Mouse (Mus musculus): Measurements from ENCODE around the gene Ildr2.
A peak's percentile ranks its signal among the peaks of the same experiment; 100 is the strongest.

Gene Ildr2

GRCm38 (mm10) chr1:166283451-166283850 lies 29.5 kb downstream of the Ildr2 start:
- no peak for DNase-seq (ENCODE audit: low read depth, low spot score)

- no peak for DNase-seq (ENCODE audit: low read depth, low spot score)
Measured at GRCm38 (mm10) chr1:166284390-166284789, 30.5 kb downstream of the Ildr2 start.

DNA sequence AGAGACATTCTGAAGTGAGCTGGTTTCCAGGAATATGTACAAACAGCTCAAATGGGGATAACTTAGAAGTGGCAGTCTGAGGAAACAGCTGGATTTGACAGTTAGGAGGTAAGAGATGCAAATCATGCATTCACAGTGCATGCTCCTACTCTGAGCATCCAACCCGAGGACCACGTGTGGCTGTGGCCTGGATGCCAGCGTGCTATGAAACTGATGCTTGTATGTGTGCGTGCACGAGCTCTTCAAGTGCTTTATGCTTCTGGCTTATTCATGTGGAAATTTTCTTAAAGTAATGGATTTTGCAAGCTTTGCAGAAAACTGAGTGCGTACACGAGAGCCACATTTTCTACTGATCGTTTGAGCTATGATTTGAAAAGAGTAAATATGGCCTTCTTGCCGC lies 32.3 kb downstream of the Ildr2 start:
- DNase-seq (ENCODE audit: low read depth, low spot score): no peak

DNA sequence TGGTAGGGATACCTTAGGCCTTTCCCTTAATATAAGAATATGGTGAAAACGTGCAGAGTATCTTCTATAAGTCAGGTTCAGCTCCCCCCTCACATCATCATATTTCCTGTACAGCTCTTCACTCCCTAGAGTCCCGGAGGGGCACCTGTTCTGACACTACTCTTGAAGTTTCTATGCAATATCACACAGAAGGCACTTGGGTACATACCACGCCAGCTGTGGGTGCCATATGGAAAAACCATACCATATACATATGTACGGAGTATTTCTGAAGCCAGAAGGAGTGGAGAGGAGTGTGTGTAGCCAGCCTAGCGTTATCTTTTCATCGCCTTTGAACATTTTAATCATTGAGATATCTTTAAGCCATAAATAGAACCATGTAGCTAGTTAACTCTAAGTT lies 36.6 kb downstream of the Ildr2 start:
- no peak for DNase-seq (ENCODE audit: low read depth, low spot score)

GRCm38 (mm10) chr1:166293086-166293485 lies 39.1 kb downstream of the Ildr2 start:
- no peak for DNase-seq (ENCODE audit: low read depth, low spot score)

DNA sequence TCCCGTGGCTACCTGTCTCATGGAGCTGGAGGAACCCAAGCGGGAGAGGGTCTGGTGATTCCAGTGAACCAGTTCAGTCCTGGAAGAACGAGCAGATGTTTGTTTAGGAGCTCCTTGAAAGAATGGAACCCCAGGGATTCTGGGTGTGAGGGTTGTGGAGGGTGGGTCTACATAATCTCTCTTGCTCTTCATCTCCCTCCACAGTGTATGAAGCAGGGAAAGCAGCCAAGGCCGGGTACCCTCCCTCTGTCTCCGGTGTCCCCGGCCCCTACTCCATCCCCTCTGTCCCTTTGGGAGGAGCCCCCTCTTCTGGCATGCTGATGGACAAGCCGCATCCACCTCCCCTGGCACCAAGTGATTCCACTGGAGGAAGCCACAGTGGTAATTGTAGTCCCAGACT lies 41.6 kb downstream of the Ildr2 start:
- DNase-seq (ENCODE audit: low read depth, low spot score): no peak

DNA sequence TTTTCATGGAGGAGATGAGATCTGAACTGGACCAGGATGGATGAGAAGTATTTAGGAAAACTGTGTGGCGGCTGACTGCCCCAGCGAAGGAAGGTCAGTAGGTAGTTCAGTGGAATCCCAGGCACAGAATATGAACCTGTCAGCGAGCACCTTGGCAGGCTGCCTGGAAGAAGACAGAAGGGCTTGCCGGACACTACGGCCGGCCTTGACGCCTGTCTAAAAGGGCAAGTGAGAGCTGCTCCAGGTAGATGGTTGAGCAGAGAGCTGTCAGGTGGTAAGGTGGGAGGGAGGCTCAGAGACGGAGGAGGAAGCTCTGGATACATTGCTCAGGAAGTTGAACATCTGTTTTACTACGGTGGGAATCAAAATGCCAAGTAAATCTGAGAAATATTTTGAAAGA lies 42.4 kb downstream of the Ildr2 start:
- no peak for DNase-seq (ENCODE audit: low read depth, low spot score)

DNA sequence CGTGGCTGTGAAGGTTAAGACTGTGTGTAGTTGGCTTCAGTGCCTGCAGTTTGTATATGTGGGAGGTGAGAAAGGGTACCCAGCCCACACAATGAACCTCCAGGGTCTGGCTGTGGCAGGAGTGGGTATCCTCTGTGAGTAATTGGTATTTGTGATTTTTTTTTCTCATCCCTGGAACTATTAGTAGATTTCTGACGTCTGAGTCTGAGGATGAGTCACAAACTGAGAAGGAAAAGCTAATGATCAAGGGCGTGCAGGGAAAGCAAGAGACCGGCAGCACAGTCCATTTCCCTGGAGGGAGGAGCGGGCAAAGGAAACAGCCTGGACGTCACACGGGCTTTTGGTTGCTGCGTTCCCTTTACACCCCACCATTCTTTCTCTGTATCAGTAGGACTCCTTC lies 43.0 kb downstream of the Ildr2 start:
- DNase-seq (ENCODE audit: low read depth, low spot score): no peak

DNA sequence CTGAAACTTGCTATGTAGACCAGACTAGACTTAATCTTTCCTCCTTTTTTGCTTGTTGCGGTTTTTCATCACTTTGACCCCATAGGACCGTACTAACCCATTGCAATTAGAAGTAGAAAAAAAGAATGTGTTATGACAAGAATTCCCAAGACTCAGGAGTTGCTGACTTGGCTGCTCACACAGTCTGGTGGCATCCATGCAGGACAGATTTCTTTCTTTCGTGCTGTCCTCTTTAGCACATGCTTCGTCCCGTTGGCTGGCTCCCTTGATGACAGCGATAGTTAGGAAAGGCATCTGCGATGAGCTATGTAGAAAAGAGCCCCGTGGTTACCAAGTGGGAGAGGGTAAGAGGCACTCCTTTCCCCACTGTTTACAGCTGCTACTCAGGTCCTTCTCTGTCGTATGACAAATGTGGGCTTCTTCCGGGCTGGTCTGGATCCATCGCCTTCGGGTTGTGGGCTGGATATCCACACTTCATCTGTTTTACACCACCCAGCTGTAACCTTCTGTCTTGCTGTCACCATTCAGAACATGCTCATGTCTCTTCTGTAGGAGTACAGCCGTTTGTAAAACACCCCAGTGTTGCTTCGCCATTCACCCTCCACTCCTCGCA lies 43.7 kb downstream of the Ildr2 start:
- DNase-seq (ENCODE audit: low read depth, low spot score): no peak

DNA sequence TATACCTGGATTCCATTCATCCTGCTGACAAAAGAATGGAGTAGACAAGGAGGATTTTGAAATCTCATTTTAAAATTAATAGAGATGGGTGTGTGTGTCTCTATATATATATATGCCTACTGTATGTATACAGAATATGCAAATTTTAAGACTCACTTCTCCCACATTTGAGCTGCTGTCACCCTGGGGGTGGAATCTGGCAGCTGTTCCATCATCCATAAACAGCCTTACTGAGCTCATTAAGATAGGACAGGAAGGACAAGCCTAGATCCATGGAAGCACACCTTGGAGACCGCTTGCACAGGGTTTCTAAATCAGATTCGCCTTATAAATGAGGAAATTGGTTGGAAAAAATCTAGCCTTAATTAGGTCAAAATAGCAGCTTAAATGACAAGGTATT lies 44.9 kb downstream of the Ildr2 start:
- DNase-seq (ENCODE audit: low read depth, low spot score): no peak

- no peak for DNase-seq (ENCODE audit: low read depth, low spot score)
Measured at GRCm38 (mm10) chr1:166299821-166300220, 45.9 kb downstream of the Ildr2 start.

GRCm38 (mm10) chr1:166300526-166300925 lies 46.6 kb downstream of the Ildr2 start:
- DNase-seq (ENCODE audit: low read depth, low spot score): peak; percentile 71

- peak; percentile 40 for DNase-seq (ENCODE audit: low read depth, low spot score)
Measured at GRCm38 (mm10) chr1:166304352-166305240, 50.7 kb downstream of the Ildr2 start.

DNA sequence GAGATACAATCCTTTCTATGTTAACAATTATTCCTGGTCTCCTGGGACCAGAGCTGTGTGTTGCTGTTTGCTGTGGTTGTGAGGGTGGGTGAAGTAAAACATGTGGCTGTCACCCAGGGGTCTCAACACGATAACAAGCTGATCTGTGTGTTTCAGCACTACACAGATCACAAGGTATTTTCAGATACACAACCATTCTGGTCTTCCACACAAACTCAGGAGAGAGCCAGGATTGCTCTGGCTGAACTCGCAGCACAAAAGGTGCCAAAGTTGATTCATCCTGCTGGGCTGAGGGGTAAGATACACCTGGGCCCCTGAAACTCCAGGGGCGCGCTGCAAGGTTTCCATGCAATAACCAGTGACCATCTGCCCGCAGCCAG lies 54.5 kb downstream of the Ildr2 start:
- no peak for DNase-seq (ENCODE audit: low read depth, low spot score)

- DNase-seq (ENCODE audit: low read depth, low spot score): peak; percentile 64
Measured at GRCm38 (mm10) chr1:166308851-166309715, 55.1 kb downstream of the Ildr2 start.

- no peak for DNase-seq (ENCODE audit: low read depth, low spot score)
Measured at GRCm38 (mm10) chr1:166311151-166311550, 57.2 kb downstream of the Ildr2 start.

GRCm38 (mm10) chr1:166313637-166314036 lies 59.7 kb downstream of the Ildr2 start:
- no peak for DNase-seq (ENCODE audit: low read depth, low spot score)

DNA sequence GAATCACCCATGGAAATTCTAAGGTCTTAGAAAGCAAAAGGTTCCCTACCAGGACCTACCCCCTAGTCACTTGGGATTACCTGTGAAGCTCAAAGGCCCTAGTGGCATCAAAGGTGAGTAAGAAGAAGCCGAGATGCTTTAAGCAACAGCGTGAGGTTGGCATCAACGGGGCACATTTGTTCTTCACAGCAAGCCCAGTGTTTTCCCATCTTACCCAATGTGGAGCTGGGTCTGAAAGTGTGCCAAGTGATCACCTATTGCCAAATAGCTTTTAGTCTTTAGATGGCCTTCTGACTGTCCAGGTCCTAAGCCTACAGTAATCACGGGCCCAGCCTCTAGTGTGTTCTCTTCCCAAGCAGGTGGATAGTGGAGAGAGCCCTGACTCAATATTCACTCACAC lies 61.8 kb downstream of the Ildr2 start:
- no peak for DNase-seq (ENCODE audit: low read depth, low spot score)

GRCm38 (mm10) chr1:166319132-166319698 lies 65.3 kb downstream of the Ildr2 start:
- DNase-seq (ENCODE audit: low read depth, low spot score): peak; percentile 91

- no peak for DNase-seq (ENCODE audit: low read depth, low spot score)
Measured at GRCm38 (mm10) chr1:166326421-166326820, 72.5 kb downstream of the Ildr2 start.

DNA sequence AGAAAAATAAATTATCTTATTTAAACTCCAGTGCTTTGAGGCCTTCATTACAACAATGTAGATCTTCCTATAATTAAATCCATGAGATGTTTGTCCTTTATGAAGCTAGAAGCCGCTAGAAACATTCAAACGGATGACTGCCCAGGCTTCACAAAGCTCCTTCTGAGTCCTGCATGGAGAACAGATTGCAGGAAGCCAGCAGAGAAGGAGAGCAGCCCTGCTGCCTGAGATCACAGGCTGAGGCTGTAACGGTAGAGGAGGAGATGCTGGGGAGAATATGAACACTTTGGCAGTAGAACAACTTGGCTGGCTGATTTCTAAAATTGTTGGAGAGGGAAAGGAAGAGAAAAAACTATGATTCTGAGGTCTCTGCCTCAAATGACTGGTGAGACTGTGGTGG lies 76.8 kb downstream of the Ildr2 start:
- DNase-seq (ENCODE audit: low read depth, low spot score): no peak

DNA sequence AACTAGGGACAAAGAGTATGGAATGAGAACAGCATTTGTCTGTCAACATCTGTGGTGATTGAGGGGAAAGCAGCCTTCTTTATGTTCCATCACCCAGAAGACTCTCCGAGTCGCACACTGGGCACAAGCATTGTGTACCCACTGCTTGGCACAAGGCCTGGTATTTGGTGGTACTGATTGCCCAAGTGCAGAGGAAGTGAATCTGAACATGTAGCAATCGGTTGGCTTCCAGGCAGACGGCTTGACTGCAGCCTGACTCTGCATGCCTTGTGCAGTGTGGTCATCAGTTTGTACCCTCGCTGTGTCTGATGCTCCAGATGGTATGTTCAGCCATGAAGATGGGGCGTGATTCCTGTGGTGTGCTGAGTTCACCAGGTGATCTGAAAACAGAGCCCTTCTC lies 85.2 kb downstream of the Ildr2 start:
- no peak for DNase-seq (ENCODE audit: low read depth, low spot score)

Measured in R1 (cell line).